Mouse (Mus musculus) hindbrain, embryonic 16.5 days (tissue): ENCODE measurements around the gene Ndufs7. TPM values are rescaled to one million over a fixed set of nuclear protein-coding genes. Genes with fewer than 3 reads are reported as not detected.
"Not testable (repeated sequence)": the region's sequence is repeated elsewhere in the genome, so short reads cannot be mapped to it uniquely, and the experiment has no call there.

Experiments used
- ATAC-seq: fragments of 200-750 bp; cut with Nextera tagmentation; 2 replicates; pipeline ENCODE4 v1.8.0; 2017; ENCODE audit warnings: moderate TSS enrichment, moderate library complexity
- H3K27ac ChIP-seq: fragments of 300-500 bp; sonication (generic); 2 replicates; pipeline ENCODE4 v1.5.1; 2014; ENCODE audit warnings: low read depth, mild to moderate bottlenecking, control low read depth, low read length, moderate library complexity
- H3K27me3 ChIP-seq: fragments of 300-500 bp; sonication (generic); replicated peaks from 2 replicates; pipeline ENCODE4 v1.6.1; 2014; ENCODE audit warnings: low read length; ENCODE audit not compliant: control insufficient read depth, insufficient read depth
- H3K36me3 ChIP-seq: fragments of 300-500 bp; sonication (generic); 2 replicates; pipeline ENCODE4 v1.6.1; 2014; ENCODE audit warnings: mild to moderate bottlenecking, low read length, moderate library complexity, mixed read lengths; ENCODE audit not compliant: control insufficient read depth, insufficient read depth
- H3K4me1 ChIP-seq: fragments of 300-500 bp; sonication (generic); 2 replicates; pipeline ENCODE4 v1.6.1; 2014; ENCODE audit warnings: low read depth, low read length; ENCODE audit not compliant: control insufficient read depth, insufficient read depth
- H3K4me2 ChIP-seq: fragments of 300-500 bp; sonication (generic); 2 replicates; pipeline ENCODE4 v1.6.1; 2014; ENCODE audit warnings: mild to moderate bottlenecking, low read length, control low read depth, moderate library complexity
- H3K4me3 ChIP-seq: fragments of 300-500 bp; sonication (generic); 2 replicates; pipeline ENCODE4 v1.5.1; 2014; ENCODE audit warnings: mild to moderate bottlenecking, low read length, control low read depth, moderate library complexity
- H3K9ac ChIP-seq: fragments of 300-500 bp; sonication (generic); 2 replicates; pipeline ENCODE4 v1.6.1; 2014; ENCODE audit warnings: low read depth, mild to moderate bottlenecking, control low read depth, low read length, moderate library complexity
- H3K9me3 ChIP-seq: fragments of 300-500 bp; sonication (generic); 2 replicates; pipeline ENCODE4 v1.6.1; 2014; ENCODE audit warnings: mild to moderate bottlenecking, low read length, moderate library complexity; ENCODE audit not compliant: control insufficient read depth
- WGBS: fragments of 180-500 bp; shearing (Covaris S2); extraction: QIAGEN DNeasy Blood & Tissue Kit; methylation state at CpG from one replicate; pipeline ENCODE4 v1.1.7; 2014; 5-methylcytosine and 5-hydroxymethylcytosine counted together
- polyA plus RNA-seq: library from polyadenylated mRNA; unstranded; fragments of >200 nt; fragmentation: Nextera tagmentation; extraction: Ambion mirVana; gene quantifications from 2 replicates; pipeline ENCODE4 v1.2.1, GENCODE M21; 2015

Gene Ndufs7
- polyA plus RNA-seq, 1 experiment from 2014 or later, result 361 TPM

DNA sequence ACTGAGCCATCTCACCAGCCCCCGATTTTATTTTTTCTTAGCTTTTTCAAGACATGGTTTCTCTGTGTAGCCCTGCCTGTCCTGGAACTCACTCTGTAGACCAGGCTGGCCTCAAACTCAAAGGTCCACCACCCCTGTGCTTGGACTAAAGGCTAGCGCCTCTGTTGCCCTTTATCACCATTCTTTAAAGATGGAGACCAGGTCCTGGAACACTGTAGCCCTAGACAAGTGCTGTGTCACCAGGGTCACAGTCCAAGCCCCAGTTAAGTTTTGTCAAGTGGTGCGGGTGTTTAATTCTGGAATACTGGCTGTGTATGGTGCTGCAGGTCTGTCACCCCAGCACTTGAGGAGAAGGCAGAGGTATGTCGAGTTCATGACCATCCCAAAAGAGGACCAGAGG, 11.9 kb upstream of the Ndufs7 start:
- Histone ChIP-seq H3K9ac (no peak overlapping the region), H3K4me1 (peaks cover 10% of the 10 kb centered on the region), H3K4me2 (no peak overlapping the region), H3K36me3 (peaks cover 24% of the 10 kb centered on the region), H3K9me3 (no peaks in the 10 kb centered on the region), H3K4me3 (no peak overlapping the region), H3K27ac (no peak overlapping the region), H3K27me3 (no peaks in the 10 kb centered on the region)
- 88% methylated on average over 4 of the region's 4 CpGs for WGBS
- no peak for ATAC-seq

DNA sequence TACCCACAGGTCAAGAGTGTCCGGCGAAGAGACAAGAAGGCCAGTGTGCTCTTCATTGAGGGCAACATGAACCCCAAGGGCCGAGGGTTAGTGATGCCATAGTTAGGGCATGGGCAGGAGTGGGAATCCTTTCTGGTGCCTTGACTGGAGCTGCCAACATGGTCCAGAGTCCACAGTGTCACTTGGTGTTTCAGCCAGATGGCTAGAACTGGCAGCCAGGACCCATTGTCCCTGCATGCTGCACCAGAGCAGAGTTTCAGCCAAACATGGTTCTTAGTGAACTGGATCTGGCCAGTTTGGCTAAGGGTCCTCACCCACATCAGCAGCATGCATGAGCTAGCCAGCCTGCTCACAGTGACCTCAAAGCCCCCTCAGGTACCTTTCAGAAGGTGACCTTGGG, 10.6 kb upstream of the Ndufs7 start:
- ATAC-seq, result no peak
- Histone ChIP-seq H3K4me2 (no peak overlapping the region), H3K9ac (no peak overlapping the region), H3K9me3 (no peaks in the 10 kb centered on the region), H3K27ac (no peak overlapping the region), H3K4me1 (peaks cover 2% of the 10 kb centered on the region), H3K36me3 (peaks cover 26% of the 10 kb centered on the region), H3K4me3 (no peak overlapping the region), H3K27me3 (no peaks in the 10 kb centered on the region)
- 94% methylated on average over 3 of the region's 3 CpGs for WGBS

DNA sequence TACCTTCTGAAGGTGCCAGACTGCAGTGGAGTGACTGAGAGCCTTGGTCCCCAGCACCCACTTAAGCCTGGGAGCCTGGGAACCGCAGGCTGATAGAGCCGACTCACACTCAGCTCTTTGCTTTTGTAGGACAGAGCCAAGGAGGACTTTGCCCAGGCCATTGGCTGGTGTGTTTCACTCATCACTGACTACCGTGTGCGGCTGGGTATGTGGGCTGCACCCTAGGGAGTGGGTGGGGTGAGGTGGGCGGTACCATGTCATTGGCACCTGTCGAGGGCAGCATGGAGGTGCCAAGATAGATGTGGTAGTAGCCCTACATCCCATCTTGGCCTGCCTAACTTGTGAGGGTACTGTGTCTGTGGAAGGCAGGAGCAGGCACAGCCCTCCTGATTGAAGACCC, 9.1 kb upstream of the Ndufs7 start:
- WGBS, result 82% methylated on average over 6 of the region's 6 CpGs
- Histone ChIP-seq H3K4me1 (no peaks in the 10 kb centered on the region), H3K27me3 (no peaks in the 10 kb centered on the region), H3K9me3 (no peaks in the 10 kb centered on the region), H3K4me3 (no peak overlapping the region), H3K27ac (no peak overlapping the region), H3K4me2 (no peak overlapping the region), H3K36me3 (peaks cover 33% of the 10 kb centered on the region), H3K9ac (no peak overlapping the region)
- ATAC-seq, result no peak

DNA sequence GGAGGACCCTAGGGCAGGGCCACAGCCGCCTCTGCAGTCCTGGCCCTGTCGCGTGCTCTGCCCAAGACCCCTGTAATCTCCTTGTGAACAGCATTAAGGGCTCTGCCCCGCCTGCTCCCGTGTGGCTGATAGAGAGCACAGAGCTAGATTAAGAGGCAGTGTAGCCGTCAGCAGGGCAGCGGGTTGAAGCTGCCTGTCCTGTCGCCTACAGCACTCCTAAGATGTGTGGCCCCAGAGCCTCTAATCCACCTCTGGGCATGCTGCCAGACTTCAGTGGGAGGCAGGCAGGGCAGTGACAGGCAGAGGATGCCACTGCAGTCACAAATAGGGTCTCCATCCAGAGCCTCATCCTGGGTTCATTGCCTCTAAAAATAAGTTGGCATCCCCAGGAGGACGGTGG, 6.8 kb upstream of the Ndufs7 start:
- Histone ChIP-seq H3K27ac (no peak overlapping the region), H3K9ac (no peak overlapping the region), H3K9me3 (no peaks in the 10 kb centered on the region), H3K36me3 (peaks cover 26% of the 10 kb centered on the region), H3K4me1 (peaks cover 5% of the 10 kb centered on the region), H3K4me2 (no peak overlapping the region), H3K27me3 (no peaks in the 10 kb centered on the region), H3K4me3 (no peak overlapping the region)
- ATAC-seq, result no peak
- WGBS, result 53% methylated on average over 9 of the region's 9 CpGs

DNA sequence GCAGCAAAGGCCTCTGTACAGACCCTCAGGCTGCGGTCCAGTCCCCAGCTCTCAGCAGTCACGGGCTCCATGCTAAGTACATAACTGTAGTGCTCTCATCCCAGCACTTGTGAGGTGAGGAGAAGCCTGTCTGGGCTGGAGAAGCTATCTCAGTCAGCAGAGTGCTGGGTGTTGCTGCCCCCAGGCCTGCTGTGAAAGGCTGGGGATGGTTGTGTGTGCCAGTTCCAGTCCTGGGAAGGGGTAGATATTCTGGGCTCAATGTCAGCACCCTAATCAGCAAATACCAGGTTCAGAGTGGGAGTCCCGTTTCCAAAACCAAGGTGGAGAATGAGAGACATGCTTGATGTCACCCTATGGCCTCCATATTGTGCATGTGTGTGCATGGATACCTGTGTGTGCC, 6.3 kb upstream of the Ndufs7 start:
- Histone ChIP-seq H3K4me2 (no peak overlapping the region), H3K4me1 (peaks cover 5% of the 10 kb centered on the region), H3K9ac (no peak overlapping the region), H3K4me3 (no peak overlapping the region), H3K9me3 (no peaks in the 10 kb centered on the region), H3K27me3 (no peaks in the 10 kb centered on the region), H3K36me3 (peaks cover 26% of the 10 kb centered on the region), H3K27ac (no peak overlapping the region)
- 81% methylated on average over 3 of the region's 3 CpGs for WGBS
- ATAC-seq, result no peak

DNA sequence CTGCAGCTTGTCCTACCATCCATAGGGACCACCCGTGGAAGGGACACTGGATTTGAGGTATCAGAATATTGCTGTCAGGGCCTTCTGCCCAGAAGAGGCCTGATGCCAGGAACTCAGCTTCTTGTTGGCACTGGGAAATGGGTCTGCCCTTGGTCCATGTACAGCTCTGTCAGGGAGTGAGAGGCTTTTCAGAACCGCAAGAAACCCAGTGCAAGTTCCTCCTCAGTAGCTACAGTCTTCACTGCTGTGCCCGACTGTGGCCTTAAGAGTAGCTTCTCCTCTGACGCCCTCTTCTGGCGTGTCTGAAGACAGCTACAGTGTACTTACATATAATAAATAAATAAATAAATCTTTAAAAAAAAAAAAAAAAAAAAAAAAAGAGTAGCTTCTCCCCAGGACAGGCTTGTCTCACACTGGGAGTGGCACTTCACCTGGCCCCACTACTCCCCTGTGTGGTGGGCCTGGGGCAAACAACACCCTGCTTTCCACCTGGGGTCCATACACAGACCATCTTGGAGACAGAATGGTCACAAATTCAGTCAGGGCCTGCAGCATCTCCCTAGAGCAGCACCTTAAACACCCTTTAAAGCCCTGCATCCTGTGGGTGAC, 4.0 kb upstream of the Ndufs7 start:
- no peak overlapping the region for H3K9ac ChIP-seq
- peaks cover 23% of the 10 kb centered on the region for H3K36me3 ChIP-seq
- H3K27ac ChIP-seq, result no peak overlapping the region
- no peaks in the 10 kb centered on the region for H3K9me3 ChIP-seq
- peaks cover 7% of the 10 kb centered on the region for H3K4me1 ChIP-seq
- no peak overlapping the region for H3K4me3 ChIP-seq
- H3K4me2 ChIP-seq, result no peak overlapping the region
- H3K27me3 ChIP-seq, result no peaks in the 10 kb centered on the region
- ATAC-seq, result no peak
- 22% methylated on average over 5 of the region's 5 CpGs for WGBS

DNA sequence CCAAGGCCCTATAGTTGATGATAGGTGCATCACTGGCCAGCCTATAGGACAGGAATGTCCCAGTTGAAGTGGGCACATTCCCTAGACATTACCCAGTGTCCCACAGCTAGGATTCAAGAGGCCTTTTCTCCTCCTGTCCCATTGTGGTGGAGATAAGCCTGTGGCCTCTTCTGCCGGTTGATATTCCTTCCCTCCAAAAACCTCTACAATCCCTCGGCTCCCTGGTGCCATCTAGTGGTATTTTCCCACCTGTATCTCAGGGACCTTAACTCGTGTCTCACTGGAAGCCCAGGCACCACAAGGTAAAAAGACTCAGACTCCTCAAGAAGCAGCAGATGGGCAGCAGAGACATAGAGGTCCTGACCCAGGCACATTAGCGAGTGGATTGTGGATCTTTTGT, 3.3 kb upstream of the Ndufs7 start:
- H3K9me3 ChIP-seq, result no peaks in the 10 kb centered on the region
- 7% methylated on average over 4 of the region's 4 CpGs for WGBS
- H3K4me2 ChIP-seq, result no peak overlapping the region
- peaks cover 23% of the 10 kb centered on the region for H3K36me3 ChIP-seq
- no peak for ATAC-seq
- H3K4me3 ChIP-seq, result no peak overlapping the region
- peak overlapping the region; percentile 28; the same call in 1 of the 2 replicates for H3K9ac ChIP-seq
- peaks cover 14% of the 10 kb centered on the region for H3K4me1 ChIP-seq
- H3K27ac ChIP-seq, result no peak overlapping the region
- H3K27me3 ChIP-seq, result no peaks in the 10 kb centered on the region

DNA sequence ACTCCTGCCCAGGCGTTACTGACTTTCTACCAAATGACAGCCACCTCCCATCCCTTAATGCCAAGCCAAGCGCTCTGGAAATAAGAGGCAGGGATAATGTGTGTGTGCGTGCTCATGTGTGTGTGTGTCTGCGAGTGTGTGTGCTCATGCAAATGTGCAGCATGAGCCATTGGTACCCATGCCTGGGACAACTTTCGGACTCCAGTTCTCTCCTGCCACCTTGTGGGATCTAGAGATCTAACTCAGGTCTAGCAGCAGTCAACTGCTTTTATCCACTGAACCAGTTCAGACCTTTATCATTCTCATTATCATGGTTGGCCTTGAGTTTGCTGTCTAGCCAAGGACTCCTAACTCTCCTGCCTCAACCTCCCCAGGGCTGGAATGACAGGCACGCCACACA, 1.1 kb upstream of the Ndufs7 start:
- no peak overlapping the region for H3K9ac ChIP-seq
- H3K36me3 ChIP-seq, result peaks cover 11% of the 10 kb centered on the region; the same call in 1 of the 2 replicates
- 38% methylated on average over 6 of the region's 6 CpGs for WGBS
- peaks cover 17% of the 10 kb centered on the region for H3K4me1 ChIP-seq
- H3K9me3 ChIP-seq, result no peaks in the 10 kb centered on the region
- 0 out of 2 replicates have a peak overlapping the region, but pooled peaks have one; percentile 11 for H3K4me2 ChIP-seq
- no peak overlapping the region for H3K4me3 ChIP-seq
- ATAC-seq, result no peak
- H3K27me3 ChIP-seq, result no peaks in the 10 kb centered on the region
- H3K27ac ChIP-seq, result no peak overlapping the region

DNA sequence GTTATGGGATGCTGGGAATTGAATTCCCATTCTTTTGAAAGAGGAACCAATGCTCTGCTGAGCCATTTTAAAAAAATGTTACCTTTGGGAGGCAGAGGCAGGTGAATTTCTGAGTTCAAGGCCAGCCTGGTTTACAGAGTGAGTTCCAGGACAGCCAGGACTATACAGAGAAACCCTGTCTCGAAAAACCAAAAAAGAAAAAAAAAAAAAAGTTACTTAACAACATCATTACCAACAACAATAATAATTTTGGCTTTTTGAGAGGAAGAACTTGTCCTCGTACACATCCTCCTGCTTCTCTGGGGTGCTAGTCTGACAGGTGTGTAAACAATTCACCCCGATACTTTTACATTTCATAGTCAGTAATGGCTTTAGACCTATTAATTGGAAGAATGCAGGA, 484 bp upstream of the Ndufs7 start:
- H3K27me3 ChIP-seq, H3K9ac ChIP-seq, H3K27ac ChIP-seq, ATAC-seq, H3K9me3 ChIP-seq, H3K36me3 ChIP-seq: not testable (repeated sequence)
- Histone ChIP-seq H3K4me2 (peak overlapping the region; percentile 48), H3K4me1 (peaks cover 17% of the 10 kb centered on the region), H3K4me3 (peak overlapping the region; percentile 81)
- 50% methylated on average over 3 of the region's 3 CpGs for WGBS

DNA sequence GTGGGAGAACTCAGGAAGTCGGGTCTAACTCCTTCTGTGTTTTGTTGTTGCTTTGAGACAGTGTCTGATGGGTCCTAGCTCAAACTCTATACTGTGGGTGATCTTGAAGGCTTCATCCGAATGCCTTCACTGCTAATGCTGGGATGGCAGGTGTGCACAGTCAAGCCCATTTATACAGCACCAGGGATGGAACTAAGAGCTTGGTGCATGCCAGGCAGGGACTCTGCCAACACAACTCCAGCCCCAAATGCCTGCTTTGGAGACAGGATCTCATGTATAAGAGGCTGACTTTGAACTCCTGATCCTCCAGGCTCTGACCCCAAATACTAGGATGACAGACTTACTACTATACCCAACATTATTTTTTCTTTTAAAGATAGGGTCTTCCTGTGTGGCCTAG, 1.1 kb downstream of the Ndufs7 start:
- H3K27ac ChIP-seq, result no peak overlapping the region; the same call in 1 of the 2 replicates
- peak overlapping the region; percentile 90 for H3K4me2 ChIP-seq
- H3K4me3 ChIP-seq, result peak overlapping the region; percentile 81
- peak overlapping the region; percentile 85 for H3K9ac ChIP-seq
- WGBS, result 43% methylated on average over 2 of the region's 2 CpGs
- H3K36me3 ChIP-seq, result peaks cover 10% of the 10 kb centered on the region
- H3K9me3 ChIP-seq, result no peaks in the 10 kb centered on the region
- peaks cover 17% of the 10 kb centered on the region for H3K4me1 ChIP-seq
- ATAC-seq, result no peak
- H3K27me3 ChIP-seq, result no peaks in the 10 kb centered on the region
